Mouse (Mus musculus) left cerebral cortex, postnatal 4 days (tissue): ENCODE measurements around the gene Gm21411. TPM values are rescaled to one million over a fixed set of nuclear protein-coding genes. Genes with fewer than 3 reads are reported as not detected.
"Not testable (repeated sequence)": the region's sequence is repeated elsewhere in the genome, so short reads cannot be mapped to it uniquely, and the experiment has no call there.

ENCODE experiments used
- DNase-seq: peaks from one replicate; pipeline ENCODE4 v3.0.0-alpha.2; 2022
- intact Hi-C: fragments of 180-260 bp; cut with DNase I; formaldehyde crosslinking; loops from one replicate; pipeline ENCODE4 v1.15.1; 2025
- total RNA-seq, 2 experiments: library from RNA; stranded (reverse); gene quantifications; 2 replicates each; pipeline ENCODE4 v1.2.3; 2021

Gm21411 gene
- under 1 TPM in 1 of 2 experiments, not detected in 1; 0.62 TPM for total RNA-seq

GRCm38 (mm10) chr4:146909386-146910137, at the start of gene Gm21411:
TSS of gene Gm21411 (minus strand) at chr4:146909590.
- DNase-seq, intact Hi-C loops: not testable (repeated sequence)

- intact Hi-C loops, DNase-seq: not testable (repeated sequence)
Observed at GRCm38 (mm10) chr4:146941691-146942090, 32.3 kb upstream of the Gm21411 start.

GRCm38 (mm10) chr4:146932311-146933082, 23.1 kb upstream of the Gm21411 start:
- intact Hi-C loops: no loop called here
- no peak for DNase-seq

- DNase-seq: no peak
- intact Hi-C loops: no loop called here
Observed at GRCm38 (mm10) chr4:146915196-146915595, 5.8 kb upstream of the Gm21411 start.

GRCm38 (mm10) chr4:146908131-146908530, 1.3 kb downstream of the Gm21411 start:
- DNase-seq, intact Hi-C loops: not testable (repeated sequence)

- intact Hi-C loops, DNase-seq: not testable (repeated sequence)
Observed at GRCm38 (mm10) chr4:146904782-146905181, 4.6 kb downstream of the Gm21411 start.

- intact Hi-C loops, DNase-seq: not testable (repeated sequence)
Observed at GRCm38 (mm10) chr4:146903126-146903525, 6.3 kb downstream of the Gm21411 start.

Other genes starting within 250 kb of the Gm21411 start
- gene Zfp989, start 62.4 kb upstream of the Gm21411 start, total RNA-seq: under 1 TPM in 1 of 2 experiments, not detected in 1; 0.16 TPM
- gene Rex2, start 112.3 kb upstream of the Gm21411 start, total RNA-seq: under 1 TPM; 0.34 to 0.36 TPM
- gene Zfp991, start 222.4 kb upstream of the Gm21411 start, total RNA-seq: 10 to 100 TPM; 13.1 to 13.9 TPM